Mouse (Mus musculus) adrenal gland, adult (tissue): Measurements from ENCODE around the gene Rpl22.

Source experiments
- DNase-seq, 2 experiments: peaks; one replicate each; pipeline ENCODE4 v3.0.0; 2022 to 2023; ENCODE audit warnings: low spot score in 1 of 2; ENCODE audit not compliant: inconsistent age in 2 of 2

Rpl22 gene

DNA sequence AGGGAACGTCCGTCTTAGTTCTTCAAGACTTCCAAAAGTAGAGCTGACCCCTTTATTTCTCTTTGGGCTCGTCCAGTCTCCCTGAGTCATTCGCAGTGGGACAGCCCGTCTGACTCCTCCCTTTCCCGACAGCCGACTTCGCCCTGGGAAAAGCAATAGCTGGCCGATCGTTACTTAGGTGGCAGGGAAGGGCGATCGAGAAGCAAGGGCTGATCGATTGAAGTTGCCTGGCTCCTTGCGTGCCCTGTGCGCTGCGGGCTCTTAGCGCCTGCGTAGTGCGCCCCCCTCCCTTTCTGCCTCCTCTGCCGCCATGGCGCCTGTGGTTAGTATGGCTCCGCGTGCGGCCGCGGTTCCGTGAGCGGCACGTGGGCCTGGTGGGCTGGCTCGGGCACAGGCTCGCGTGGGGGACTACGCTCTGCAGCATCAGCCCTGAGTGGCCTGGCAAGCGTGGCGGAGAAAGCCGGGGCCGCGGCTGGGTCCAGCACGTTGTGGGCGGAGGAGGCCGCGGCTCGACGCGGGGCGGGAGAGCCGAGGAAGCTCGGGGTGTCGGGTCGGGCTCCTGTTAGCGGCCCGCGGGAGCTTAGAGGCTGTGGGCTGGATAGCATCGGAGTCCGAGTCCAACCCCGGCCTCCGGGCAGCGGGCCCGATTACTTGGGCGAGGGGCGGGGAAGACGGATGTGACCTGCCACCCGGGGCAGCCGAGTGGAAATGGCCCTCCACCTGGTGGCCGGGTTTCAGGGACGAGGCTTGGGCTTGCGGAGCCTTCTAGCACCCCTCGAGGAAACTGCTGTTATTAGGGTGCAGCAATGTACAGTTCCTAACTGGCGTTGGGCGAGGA is at the start of gene Rpl22:
Rpl22 (plus strand) TSS at position 169 of the 838 bp plus-strand sequence.
- DNase-seq = peak; percentile 96 to 98

DNA sequence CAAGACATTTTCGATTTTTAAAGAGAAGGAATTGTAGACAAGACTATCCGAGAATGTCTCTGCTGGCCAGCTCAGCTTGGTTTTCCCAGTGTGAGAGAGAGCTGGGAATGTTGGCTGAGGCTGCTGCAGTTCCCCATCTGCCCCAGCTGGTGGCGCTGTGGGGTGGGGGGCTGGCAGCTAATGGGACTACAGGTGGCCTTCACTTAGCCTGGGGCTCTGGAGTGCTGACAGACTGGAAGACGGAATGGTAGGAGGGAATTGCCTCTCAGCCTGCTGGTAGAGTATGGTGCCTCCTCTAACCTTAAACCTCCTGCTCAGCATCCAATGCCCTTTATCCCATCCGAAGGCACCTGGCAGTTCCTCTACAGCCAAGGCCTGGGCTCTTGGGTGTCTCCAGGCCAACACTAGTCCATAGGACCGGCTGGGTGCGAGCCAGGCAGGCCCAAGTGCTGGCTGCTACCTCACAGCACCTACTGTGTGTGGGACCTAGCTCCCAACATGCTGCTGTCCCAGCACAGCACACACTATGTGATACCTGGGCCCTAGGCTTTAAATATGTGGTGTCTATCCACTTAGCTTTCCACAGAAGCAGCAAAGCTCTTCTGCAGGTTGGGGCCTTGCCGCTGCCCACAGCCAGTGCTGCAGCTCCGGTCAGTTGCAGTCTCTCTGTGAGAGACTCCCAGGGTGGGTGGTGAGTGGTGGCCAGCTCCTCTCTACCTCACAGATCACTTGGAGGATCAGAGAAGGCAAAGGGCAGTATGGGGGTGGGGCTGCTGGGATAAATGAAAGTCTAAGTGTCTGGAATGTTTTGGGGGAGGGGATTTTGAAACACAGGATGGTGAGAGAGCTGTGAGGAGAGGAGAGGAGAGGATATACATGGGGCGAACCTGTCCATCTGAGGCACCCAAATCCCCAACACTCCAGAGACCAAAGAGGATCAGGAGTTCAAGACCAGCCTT is 48.9 kb upstream of the Rpl22 start:
- DNase-seq = peak in 1 of 2 experiments; percentile 72

DNA sequence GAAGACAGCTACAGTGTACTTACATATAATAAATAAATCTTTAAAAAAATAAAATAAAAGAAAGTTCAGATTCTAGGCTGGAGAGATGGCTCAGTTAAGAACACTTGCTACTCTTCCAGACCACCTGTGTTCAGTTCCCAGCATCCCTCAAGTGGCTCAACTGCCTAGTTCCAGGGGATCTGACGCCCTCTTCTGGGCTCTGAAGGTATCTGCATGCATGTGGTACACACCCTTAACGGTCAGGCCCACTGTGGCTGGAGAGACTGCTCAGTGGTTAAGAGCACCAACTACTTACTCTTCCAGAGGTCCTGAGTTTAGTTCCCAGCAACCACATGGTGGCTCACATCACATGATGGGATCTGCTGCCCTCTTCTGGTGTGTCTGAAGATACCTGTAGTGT is 47.6 kb upstream of the Rpl22 start:
- no peak for DNase-seq

DNA sequence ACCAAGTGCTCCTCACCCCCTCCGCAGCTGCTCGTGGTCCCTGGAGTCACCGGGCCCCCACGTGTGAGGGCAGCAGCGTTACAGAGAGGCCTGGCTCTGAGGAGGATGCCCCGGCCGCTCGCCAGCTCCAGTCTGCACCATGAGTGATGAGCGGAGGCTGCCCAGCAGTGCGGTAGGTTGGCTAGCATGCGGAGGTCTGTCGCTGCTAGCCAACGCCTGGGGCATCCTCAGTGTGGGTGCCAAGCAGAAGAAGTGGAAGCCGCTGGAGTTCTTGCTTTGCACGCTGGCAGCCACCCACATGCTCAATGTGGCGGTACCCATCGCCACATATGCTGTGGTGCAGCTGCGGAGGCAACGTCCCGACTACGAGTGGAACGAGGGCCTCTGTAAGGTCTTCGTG is 46.6 kb upstream of the Rpl22 start:
- no peak for DNase-seq

DNA sequence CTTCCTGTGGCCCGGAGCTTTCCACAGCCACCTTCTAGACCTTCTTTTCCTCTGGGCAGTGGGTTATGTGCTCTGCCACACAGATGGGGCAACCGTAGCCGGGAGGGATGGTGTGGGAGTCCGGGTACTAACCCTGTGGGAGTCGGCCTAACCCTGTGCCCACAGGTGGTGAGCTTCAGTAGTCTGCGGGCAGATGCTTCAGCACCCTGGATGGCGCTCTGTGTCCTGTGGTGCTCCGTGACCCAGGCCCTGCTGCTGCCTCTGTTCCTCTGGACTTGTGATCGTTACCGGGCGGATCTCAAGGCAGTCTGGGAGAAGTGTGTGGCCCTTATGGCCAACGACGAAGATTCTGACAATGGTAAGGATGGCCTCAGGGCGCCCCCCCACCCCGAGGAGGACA is 43.9 kb upstream of the Rpl22 start:
- DNase-seq = no peak

DNA sequence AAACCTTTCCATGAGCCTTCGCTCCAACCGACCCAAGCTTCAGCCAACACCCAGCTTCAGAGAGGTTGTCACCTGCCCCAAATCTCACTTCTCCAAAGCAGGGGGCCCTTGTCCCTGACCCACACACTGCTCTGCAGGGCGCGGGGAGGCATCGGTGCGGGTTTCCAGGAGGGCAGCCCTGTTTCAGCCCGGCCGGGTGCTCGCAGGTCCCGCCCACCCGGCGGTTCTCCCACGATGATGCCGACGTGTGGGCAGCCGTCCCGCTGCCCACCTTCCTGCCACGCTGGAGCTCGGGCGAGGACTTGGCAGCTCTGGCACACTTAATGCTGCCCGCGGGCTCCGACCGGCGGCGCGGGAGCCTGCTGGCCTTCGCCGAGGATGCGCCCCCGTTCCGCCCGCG is 42.8 kb upstream of the Rpl22 start:
- DNase-seq = no peak

DNA sequence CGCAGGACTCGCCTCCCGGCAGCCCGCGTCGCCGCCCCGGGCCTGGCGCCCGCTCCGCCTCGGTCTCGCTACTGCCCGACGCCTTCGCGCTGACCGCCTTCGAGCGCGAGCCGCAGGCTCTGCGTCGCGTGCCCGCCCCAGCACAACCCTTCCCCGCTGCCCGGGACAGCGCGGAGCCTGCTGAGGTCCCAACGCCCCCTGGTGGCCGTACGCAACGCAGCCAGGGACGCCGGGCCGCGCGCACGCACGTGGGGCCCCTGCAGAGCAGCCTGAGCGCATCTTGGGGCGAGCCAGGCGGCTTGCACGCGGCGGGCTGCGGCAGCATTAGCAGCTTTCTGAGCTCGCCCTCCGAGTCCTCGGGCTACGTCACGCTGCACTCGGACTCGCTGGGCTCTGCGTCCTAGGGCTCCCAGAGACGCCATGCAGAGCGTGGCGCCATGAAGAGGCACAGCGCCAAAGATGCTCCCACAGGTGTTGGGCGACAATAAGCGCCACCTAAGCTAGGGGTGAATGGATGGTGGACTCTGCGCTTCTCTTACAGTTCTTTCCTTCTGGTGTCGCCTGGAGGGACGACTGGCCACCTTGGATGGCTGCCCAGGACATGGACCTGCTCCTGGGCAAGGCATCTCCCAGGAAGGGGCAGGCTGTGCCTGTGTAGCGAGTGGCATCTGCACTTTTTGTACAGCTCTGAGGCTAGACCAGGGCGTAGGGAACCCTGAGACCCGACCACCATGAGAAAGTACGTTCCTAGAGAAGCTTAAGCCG is 42.2 kb upstream of the Rpl22 start:
- peak; percentile 86 to 95 for DNase-seq

DNA sequence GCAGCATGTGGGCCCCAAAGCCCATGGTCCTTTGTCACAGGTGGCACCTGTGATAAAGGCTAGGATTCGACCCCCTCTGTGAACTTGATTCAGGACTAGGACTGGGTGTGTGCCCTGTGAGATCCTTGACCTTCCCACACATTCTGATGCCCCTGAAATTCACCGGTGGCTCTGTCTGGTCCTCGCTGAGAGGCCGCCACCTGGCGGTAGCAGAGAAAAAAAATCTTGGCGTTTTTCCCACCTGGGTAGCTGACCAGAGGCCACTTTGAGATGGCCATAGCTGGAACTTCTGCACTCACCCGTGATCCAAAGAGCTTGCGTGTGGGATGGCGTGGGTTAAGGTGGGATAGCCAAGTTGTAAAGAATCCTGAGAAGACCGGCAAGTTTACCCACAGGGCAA is 40.0 kb upstream of the Rpl22 start:
- peak; percentile 51 to 86 for DNase-seq

DNA sequence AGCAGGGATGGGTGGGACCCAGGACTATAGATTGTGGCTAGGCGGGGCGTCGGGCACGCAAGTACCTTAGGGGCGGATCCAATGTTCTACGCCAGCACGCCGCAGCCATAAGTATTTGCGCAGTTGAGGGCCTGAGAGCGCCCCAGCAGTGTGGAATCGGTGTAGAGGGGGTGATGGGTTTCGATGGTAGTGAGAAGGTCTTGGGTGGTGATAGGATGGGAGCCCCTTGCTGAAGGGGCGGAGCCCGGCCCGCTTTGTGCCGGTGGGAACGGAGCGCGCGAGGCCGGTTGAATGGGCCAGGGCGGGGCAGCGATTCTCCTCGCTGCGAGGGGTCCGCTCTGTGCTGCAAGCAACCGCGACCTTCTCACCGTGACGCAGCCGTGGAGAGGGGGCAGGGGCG is 39.4 kb upstream of the Rpl22 start:
- no peak for DNase-seq

DNA sequence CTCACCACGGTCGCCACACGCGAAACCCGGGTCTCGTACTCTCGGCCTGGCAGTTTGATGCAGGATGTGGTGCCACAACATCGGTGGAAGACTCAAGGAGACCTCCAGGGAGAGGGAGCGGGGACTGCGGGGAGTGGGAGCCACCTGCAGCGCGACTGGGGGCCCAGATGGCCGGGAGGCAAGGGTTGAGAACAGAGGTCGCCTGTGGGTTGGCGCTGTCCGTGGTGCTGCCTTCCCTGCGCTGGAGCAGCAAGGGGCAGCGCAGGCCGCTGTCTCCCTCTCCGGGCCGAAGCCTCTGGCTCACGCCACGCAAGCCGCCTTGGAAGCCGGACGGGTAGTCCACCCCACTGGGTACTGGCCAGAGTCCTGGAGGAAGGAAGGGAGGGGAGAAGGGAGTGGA is 38.7 kb upstream of the Rpl22 start:
- peak; percentile 60 to 82 for DNase-seq

DNA sequence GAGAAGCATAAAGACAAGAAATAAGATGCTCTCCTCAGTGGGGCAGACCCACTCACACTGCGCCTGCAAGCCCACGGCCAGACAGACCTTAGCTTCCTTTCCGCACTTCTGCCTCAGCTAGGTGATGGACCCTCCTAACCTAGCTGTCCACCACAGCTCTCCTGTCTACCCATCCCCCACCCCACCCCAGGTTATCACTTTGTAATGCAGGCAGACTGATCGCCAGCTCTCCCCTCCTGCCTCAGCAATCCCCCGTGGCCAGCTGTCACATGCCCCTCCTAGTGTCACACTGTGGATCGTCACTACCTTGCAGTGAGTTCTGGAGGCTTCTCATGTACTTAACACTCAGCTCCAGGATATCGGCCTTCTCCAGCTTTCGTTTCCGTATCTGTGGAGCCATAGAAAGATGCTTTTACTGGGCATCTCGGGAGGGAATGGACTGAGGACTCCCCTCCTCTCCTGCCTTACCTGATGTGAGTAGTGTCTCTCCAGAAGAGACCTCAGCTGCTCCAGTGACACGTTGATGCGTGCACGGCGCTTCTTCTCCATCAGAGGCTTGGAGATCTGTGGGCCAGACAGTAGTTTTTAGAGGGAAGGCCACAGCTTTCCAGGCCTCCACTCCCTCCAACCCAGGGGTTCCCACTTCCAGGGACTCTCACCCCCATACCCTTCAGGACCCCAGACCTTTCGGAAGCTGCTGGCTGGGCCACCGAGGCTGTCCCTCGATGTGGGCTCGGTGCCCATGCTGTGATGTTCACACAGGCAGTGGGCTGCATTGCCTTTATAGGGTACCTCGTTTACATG is 38.0 kb upstream of the Rpl22 start:
- no peak for DNase-seq

DNA sequence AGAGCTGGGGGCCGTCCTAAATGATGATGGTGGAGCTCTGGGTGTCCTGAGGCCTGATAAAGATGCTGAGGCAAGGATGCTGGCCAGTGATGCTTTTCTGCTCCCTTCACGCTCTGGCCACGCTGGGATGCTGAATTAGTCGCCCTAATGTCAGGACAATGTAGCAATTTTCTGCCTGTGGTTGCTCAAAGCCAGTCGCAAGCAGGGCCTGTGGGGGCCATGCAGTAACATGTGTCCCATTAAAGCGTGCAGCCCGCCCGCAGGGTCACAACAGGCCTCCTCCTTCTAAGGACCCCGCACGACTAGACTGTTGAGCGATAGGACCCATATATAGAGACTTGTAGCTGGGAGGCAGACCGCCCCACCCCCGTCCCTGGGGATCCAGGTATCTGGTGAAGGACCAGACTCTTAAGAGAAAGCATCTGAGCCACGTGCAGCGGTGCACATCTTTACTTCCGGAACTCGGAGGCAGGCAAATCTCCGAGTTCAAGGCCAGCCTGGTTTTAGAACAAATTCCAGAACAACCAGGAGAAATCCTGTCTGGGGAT is 37.1 kb upstream of the Rpl22 start:
- no peak for DNase-seq

DNA sequence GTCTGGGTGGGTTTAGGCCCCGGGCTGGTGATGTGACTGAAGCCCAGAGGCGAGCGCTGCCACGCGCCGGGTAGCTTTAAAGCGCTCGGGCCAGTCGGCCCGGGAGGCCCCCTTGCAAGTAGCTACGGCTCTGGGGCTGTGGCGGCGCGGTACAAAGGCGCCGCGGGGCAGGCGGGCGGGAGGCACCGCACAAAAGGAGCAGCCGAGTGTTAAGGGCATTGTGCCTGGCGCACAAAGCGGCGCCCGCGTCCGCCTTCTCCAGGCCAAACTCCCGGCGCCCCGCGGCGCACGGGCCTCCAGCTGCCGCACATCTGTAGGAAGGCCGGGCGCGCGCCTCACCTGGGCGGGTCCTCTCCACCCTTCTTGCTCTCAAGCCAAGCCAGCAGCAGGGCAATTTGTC is 35.2 kb upstream of the Rpl22 start:
- DNase-seq = no peak

DNA sequence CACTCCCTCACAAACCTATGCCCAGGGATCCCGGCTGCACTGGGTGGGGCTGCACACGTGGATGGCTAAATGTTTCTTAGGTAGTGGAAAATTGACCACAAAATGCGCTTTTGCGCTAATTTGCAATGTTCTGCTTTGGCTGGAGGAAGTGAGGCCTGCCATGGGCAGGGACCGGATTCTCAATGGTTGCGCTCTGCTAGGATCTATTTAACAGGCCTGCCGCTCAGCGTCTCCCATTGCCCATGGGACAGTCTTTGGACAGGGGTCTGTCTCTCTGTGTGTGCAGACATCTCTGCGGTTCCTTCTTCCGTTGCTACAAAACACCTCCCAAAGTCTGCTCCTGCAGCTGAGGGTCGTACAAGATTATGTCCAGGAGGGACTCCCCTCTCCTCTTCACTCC is 34.6 kb upstream of the Rpl22 start:
- DNase-seq = no peak

DNA sequence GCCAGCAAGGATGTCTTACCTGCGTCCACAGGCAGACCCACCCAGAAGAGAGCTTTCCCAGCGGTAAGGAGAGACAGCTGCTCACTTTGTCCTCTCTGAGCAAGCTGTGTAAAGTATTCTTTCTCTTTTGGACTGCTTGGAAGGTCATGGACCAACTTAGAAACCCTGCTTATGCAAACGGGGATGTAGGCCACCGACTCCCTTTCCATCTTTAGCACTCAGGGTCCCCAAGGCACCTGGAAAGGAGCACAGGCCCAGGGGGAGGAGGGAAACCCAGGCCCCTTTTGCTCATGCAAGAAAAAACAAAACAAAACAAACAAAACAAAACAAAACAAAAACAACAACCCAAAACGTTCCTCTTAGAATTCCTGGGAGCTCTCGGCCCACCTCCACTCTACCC is 34.0 kb upstream of the Rpl22 start, which contains the start of gene Hes3:
Hes3 (minus strand) TSS at position 101 of the 400 bp plus-strand sequence.
- DNase-seq = no peak

DNA sequence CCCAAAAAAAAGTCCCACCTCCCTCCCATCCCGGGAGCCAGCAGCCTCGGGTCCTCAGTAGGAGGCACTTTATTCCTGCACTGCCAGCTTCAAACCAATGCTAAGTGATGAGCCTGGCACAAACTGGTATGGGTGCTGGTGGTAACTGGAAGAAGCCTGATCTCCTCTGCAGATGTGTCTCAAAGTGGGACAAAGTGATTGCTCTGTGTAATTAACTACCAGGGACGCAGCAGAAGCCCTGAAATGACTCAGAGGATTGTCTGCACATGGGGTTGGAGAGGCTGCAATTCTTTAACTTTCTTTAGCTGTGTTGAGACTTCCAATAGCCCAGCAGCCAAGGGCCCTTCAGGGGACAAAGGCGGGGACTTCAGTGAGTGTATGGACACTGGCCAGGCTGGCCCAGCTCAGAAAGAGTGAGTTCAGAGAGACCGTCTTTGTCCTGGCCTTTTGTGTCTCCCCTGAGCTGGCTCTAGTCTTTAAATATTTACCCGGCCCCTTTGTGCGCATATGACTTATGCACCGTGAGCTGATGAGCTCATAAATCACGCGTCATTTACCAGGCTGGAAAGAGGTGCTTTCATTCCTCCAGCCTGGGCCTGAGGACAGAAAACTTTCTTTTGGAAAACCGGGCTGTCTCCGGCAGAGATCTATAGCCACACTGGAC is 33.3 kb upstream of the Rpl22 start:
- no peak for DNase-seq

DNA sequence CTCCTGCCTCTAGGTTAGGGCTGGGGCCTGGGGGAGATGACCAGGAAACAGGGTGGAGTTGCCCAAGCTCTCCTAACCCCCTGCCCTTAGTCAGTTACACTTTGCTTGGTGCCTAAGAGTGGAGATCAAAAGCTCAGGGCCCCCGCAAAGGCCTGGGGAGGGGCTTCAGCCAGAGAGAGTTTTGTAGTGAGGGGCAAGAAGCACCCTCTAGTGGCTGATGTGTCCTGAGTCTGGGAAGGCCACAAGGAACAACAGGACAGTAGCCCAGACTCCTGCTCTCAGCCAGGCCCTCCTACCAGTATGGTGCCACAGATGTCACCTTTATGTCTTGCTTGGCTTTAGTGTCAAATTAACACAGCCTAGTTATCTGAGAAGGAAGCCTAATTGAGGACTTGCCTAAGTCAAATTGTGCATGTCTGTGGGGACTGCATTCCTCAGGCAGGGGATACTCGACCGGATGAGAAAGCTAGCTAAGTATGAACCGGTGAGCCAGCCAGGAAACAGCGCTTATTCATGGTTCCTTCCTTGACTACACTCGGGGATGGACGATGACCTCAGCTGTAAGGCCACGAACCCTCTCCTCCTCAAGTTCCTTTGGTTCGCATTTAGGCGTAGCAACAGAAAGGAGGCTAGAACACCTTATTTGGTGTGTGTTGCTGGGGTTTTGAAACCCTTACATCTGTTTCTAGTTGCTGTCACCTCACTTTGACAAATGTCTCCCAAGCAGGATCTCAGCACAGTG is 31.2 kb upstream of the Rpl22 start:
- DNase-seq = no peak

DNA sequence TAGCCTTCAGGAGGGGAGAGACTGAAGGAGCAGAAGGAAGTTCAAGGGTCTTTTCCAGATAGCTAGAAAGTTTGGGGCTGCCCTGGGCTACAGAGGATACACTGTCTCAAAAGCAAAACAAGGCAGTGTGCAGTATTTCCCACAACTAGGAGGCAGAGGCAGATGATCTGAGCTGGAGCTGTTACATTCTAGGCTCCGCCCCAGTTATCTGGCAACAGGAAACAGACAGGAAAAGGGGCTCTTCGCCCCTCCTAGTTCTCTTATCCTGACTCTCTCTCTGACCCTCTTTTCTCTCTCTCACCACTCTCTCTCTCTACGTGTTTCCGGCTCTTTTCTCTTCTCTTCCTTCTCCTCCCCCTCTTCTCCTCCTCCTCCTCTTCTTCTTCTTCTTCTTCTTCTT is 29.6 kb upstream of the Rpl22 start:
- no peak for DNase-seq

DNA sequence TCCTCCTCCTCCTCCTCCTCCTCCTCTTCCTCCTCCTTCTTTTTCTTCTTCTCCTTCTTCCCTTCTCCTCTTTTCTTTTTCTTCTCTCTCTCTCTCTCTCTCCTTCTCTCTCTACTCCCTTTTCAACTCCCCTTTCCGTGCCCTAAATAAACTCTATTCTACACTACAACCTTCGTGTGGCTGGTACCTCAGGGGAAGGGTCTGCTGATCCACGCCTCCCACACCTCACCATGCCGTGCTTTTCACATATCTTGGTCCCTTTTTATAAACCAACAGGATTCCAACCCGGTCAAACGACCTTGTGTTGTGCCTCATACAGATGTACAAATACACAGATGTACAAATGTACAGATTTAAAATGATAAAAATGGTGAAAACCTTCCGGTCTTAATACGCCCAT is 29.2 kb upstream of the Rpl22 start:
- no peak for DNase-seq
